Mouse (Mus musculus) hindbrain, embryonic 14.5 days (tissue): ENCODE results near the gene Lrrc47. TPM values are rescaled to one million over a fixed set of nuclear protein-coding genes. Genes with fewer than 3 reads are reported as not detected.

Experiments
- ATAC-seq: fragments of 200-750 bp; cut with Nextera tagmentation; 2 replicates; pipeline ENCODE4 v1.8.0; 2017; ENCODE audit warnings: moderate number of reproducible peaks, mild to moderate bottlenecking, moderate TSS enrichment, moderate library complexity; ENCODE audit not compliant: low FRiP score
- DNase-seq: peaks from one replicate; pipeline ENCODE4 v3.0.0-alpha.2; 2015; ENCODE audit warnings: low spot score
- H3K27ac ChIP-seq: fragments of 300-500 bp; sonication (generic); 2 replicates; pipeline ENCODE4 v1.5.1; 2014; ENCODE audit warnings: mild to moderate bottlenecking, moderate library complexity
- H3K27me3 ChIP-seq: fragments of 300-500 bp; sonication (generic); 2 replicates; pipeline ENCODE4 v1.6.1; 2014; ENCODE audit warnings: mild to moderate bottlenecking, low read length, mixed read lengths; ENCODE audit not compliant: control insufficient read depth, insufficient read depth
- H3K36me3 ChIP-seq: fragments of 300-500 bp; sonication (generic); replicated peaks from 2 replicates; pipeline ENCODE4 v1.6.1; 2014; ENCODE audit not compliant: control insufficient read depth, insufficient read depth
- H3K4me1 ChIP-seq: fragments of 300-500 bp; sonication (generic); replicated peaks from 2 replicates; pipeline ENCODE4 v1.6.1; 2014; ENCODE audit warnings: antibody characterized with exemption, low read length, mixed read lengths; ENCODE audit not compliant: control insufficient read depth, insufficient read depth
- H3K4me2 ChIP-seq: fragments of 300-500 bp; sonication (generic); replicated peaks from 2 replicates; pipeline ENCODE4 v1.6.1; 2014; ENCODE audit warnings: mild to moderate bottlenecking, moderate library complexity
- H3K4me3 ChIP-seq: fragments of 300-500 bp; sonication (generic); replicated peaks from 2 replicates; pipeline ENCODE4 v1.5.1; 2014; ENCODE audit warnings: mild to moderate bottlenecking, low read length
- H3K9ac ChIP-seq: fragments of 300-500 bp; sonication (generic); 2 replicates; pipeline ENCODE4 v1.6.1; 2014
- H3K9me3 ChIP-seq: fragments of 300-500 bp; sonication (generic); 2 replicates; pipeline ENCODE4 v1.6.1; 2016; ENCODE audit warnings: low read length; ENCODE audit not compliant: control insufficient read depth
- WGBS: fragments of 180-500 bp; shearing (Covaris S2); extraction: QIAGEN DNeasy Blood & Tissue Kit; methylation state at CpG from one replicate; pipeline ENCODE4 v1.1.7; 2014; 5-methylcytosine and 5-hydroxymethylcytosine counted together
- polyA plus RNA-seq: library from polyadenylated mRNA; unstranded; fragments of >200 nt; fragmentation: Nextera tagmentation; extraction: Ambion mirVana; gene quantifications from 2 replicates; pipeline ENCODE4 v1.2.1, GENCODE M21; 2014

Lrrc47 gene
- 9.9 and 12.3 TPM in 2 replicates for polyA plus RNA-seq

DNA sequence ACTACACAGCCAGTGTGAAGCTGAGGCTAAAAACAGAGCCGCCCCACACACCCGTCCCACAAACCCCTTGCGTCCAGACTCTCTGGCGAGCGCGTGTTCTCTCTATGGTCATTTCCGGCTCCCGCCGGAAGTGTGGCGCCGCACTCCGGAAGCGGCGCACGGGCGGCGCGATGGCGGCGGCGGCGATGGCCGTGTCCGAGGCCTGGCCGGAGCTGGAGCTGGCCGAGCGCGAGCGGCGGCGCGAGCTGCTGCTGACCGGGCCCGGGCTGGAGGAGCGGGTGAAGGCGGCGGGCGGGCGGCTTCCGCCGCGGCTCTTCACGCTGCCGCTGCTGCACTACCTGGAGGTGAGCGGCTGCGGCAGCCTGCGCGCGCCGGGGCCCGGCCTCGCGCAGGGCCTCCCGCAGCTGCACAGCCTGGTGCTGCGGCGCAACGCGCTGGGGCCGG, at the start of gene Lrrc47:
Gene Lrrc47 (plus strand): TSS at position 86 of the 444 bp plus-strand sequence.
- under 1% methylated on average over 59 of the region's 59 CpGs for WGBS

DNA sequence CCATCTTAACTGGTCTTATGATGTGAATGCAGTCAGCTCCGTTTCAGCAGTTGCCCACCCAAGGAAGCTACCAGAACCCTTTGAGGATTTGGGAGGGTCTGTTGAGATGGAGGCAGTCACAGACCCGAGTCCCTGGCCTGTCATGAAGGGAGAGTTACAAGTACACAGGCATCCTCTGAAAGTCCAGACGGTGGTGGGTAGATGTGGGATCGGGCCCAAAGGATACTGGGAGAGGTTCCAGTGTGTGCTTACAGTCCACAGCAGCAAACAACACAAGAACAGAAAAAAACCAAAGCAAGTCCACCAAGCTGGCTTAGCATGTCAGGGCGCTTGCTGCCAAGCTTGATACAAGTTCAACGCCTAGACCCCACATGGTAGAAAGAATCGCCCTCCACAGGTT, 48.9 kb upstream of the Lrrc47 start:
- H3K27ac ChIP-seq = no peak overlapping the region
- 90% methylated on average over 7 of the region's 7 CpGs for WGBS
- DNase-seq (no peak), ATAC-seq (no peak)
- no peaks in the 10 kb centered on the region for H3K9me3 ChIP-seq
- H3K4me1 ChIP-seq = peaks cover 12% of the 10 kb centered on the region
- H3K27me3 ChIP-seq = no peaks in the 10 kb centered on the region
- no peak overlapping the region for H3K9ac ChIP-seq
- peaks cover 77% of the 10 kb centered on the region for H3K36me3 ChIP-seq
- no peak overlapping the region for H3K4me3 ChIP-seq
- no peak overlapping the region for H3K4me2 ChIP-seq

More for the DNA sequence above, at the start of gene Lrrc47:
- Histone ChIP-seq H3K27me3 (no peaks in the 10 kb centered on the region), H3K4me1 (peaks cover 16% of the 10 kb centered on the region), H3K36me3 (peaks cover 31% of the 10 kb centered on the region), H3K4me2 (peak within 1 kb of the TSS; percentile 99), H3K9me3 (no peaks in the 10 kb centered on the region), H3K9ac (peak within 1 kb of the TSS; percentile 86), H3K4me3 (peak within 1 kb of the TSS; percentile 100), H3K27ac (peak within 1 kb of the TSS; percentile 15)
- DNase-seq (peak; percentile 87), ATAC-seq (peak; percentile 93)

DNA sequence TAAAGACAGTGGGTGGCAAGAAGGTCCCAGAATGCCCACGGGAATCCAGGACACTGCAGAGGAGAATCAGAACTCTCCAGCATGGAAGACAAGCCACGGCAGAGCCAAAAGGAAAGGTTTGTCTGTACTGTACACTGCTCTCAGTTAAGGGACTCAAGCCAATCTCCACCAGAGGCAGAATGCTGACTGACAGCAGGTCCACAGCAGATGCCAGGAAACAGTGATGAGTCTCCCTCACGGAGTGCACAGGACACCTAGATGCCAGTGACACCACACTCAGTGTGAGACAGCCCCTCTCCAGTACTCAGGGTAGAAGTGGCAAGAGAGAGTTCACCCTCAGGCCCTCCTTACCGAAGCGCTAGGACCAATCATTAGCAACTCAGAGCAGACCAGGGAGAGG, 44.9 kb upstream of the Lrrc47 start:
- Histone ChIP-seq H3K9me3 (no peaks in the 10 kb centered on the region), H3K9ac (no peak overlapping the region), H3K36me3 (peaks cover 89% of the 10 kb centered on the region), H3K4me1 (no peaks in the 10 kb centered on the region), H3K27ac (no peak overlapping the region), H3K4me2 (no peak overlapping the region), H3K4me3 (no peak overlapping the region), H3K27me3 (no peaks in the 10 kb centered on the region)
- ATAC-seq (no peak), DNase-seq (no peak)
- WGBS = 93% methylated on average over 5 of the region's 5 CpGs

DNA sequence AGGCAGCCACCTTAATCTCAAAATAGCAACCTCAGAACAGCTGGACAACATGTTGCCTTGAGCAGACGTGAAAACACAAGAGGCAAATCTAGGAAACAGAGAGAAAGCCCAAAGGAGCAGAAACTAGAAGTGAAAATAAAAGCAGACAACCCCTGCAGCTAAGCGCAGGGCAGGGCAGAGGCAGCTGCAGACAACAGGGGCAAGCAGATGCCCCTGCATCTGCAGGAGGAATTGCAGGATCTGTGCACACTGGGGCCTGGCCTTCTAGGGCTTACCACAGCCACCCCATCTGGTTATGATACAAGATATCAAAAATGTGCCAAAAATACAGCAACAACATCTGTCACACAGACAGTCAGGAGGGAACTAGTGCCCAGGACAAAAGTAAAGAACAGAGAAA, 44.0 kb upstream of the Lrrc47 start:
- Histone ChIP-seq H3K4me2 (no peak overlapping the region), H3K4me1 (no peaks in the 10 kb centered on the region), H3K36me3 (peaks cover 83% of the 10 kb centered on the region), H3K9me3 (no peaks in the 10 kb centered on the region), H3K27me3 (no peaks in the 10 kb centered on the region), H3K27ac (no peak overlapping the region), H3K4me3 (no peak overlapping the region), H3K9ac (no peak overlapping the region)
- ATAC-seq (no peak), DNase-seq (no peak)
- WGBS = 87% methylated on average over 2 of the region's 2 CpGs

DNA sequence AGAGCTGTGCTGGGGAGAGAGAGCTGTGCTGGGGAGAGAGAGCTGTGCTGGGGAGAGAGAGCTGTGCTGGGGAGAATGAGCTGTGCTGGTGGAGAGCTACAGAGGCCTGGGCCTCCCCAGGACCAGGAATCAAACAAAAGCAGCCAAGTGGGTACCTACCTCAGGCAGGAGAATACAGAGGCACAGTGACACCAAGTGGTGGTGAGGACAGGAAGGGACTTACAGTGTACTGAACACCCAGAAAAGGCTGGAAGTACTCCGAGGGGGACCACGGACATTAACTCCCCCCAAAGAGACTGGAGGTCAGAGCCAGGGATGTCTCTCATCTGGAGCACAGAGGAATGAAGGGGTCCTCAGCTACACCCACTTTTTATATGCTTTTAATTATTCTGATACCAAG, 43.5 kb upstream of the Lrrc47 start:
- no peak overlapping the region for H3K4me3 ChIP-seq
- no peaks in the 10 kb centered on the region for H3K4me1 ChIP-seq
- no peak overlapping the region for H3K27ac ChIP-seq
- peaks cover 78% of the 10 kb centered on the region for H3K36me3 ChIP-seq
- no peak overlapping the region for H3K9ac ChIP-seq
- DNase-seq = no peak
- no peak for ATAC-seq
- H3K27me3 ChIP-seq = no peaks in the 10 kb centered on the region
- H3K4me2 ChIP-seq = no peak overlapping the region
- H3K9me3 ChIP-seq = no peaks in the 10 kb centered on the region
- WGBS = 88% methylated on average over 2 of the region's 2 CpGs

DNA sequence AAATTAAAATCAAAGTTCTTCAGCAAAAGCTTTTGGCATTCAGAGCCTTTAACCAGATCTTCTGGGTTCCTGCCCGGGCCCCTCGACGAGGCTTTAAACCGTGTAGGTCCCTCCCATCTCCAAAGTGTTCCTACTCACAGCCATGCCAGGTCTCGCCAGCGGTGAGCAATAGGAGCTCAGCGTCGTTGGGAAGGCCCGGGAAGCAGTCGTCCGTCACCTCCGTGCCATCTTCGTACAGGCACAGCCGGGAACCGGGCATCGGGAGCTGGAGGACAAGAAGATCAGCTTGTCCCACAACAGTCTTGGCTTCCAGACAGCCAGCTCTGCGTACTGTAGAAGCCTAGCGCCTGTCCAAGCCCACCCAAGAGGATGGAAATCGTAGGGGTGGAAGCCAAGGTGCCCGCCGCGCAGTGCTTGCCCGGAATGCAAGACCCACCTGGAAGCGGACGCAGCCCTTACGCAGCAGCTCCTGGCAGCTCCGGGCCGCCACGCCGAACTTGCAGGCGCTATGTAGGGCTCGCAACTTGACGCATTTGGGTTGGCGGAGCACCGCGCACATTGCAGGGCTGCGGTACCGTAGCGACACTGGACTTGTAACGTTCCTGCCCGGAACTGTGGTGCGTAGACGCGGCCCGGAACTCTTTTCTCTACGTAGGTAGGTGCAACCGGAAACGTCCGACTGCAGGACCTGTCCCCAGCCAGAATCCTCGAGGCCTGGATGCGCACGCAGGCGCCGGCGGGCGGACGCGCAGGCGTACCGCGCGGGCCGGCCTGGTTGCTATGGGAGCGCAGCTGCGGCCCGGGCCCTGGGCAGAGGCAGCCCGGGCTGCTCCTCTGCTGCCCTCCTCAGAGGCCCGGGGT, 36.9 kb upstream of the Lrrc47 start, which contains the start of the genes Dffb and Cep104:
Gene Dffb (minus strand): TSS at position 696 of the 861 bp plus-strand sequence.
Gene Cep104 (plus strand): TSS at position 764 of the 861 bp plus-strand sequence.
- 2% methylated on average over 68 of the region's 68 CpGs for WGBS
- peak within 1 kb of the TSS; percentile 89 for H3K4me3 ChIP-seq
- peaks cover 15% of the 10 kb centered on the region for H3K4me1 ChIP-seq
- H3K27me3 ChIP-seq = no peaks in the 10 kb centered on the region
- H3K9me3 ChIP-seq = no peaks in the 10 kb centered on the region
- ATAC-seq (peak; percentile 98), DNase-seq (peak; percentile 95)
- peak within 1 kb of the TSS; percentile 87 for H3K9ac ChIP-seq
- peaks cover 32% of the 10 kb centered on the region for H3K36me3 ChIP-seq
- peak within 1 kb of the TSS; percentile 92 for H3K4me2 ChIP-seq
- peak within 1 kb of the TSS; percentile 65 for H3K27ac ChIP-seq

DNA sequence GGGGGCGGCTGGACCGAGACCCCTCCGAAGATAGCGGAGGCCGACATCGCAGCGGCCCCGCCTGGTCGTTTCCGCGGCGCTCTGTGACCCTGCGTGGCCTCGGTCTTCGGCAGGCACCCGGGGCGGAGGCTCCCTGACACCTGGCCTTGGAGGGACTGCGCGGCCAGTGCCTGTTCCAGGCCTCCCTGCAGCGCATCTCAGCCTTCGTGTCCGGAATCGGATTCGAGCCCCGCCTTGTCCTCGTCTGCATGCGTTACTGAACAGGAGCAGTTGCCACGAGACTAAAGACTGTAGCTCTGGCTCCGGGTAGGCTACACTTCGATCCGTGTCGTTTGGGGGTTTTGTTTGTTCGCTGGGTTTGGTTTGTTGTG, 36.3 kb upstream of the Lrrc47 start:
- Histone ChIP-seq H3K36me3 (peaks cover 32% of the 10 kb centered on the region), H3K27ac (peak overlapping the region; percentile 65; the same call in 1 of the 2 replicates), H3K9ac (peak overlapping the region; percentile 87), H3K4me1 (peaks cover 15% of the 10 kb centered on the region), H3K9me3 (no peaks in the 10 kb centered on the region), H3K4me2 (peak overlapping the region; percentile 92), H3K27me3 (no peaks in the 10 kb centered on the region), H3K4me3 (peak overlapping the region; percentile 89)
- peak; percentile 67 for ATAC-seq
- under 1% methylated on average over 29 of the region's 33 CpGs for WGBS
- peak; percentile 47 for DNase-seq

DNA sequence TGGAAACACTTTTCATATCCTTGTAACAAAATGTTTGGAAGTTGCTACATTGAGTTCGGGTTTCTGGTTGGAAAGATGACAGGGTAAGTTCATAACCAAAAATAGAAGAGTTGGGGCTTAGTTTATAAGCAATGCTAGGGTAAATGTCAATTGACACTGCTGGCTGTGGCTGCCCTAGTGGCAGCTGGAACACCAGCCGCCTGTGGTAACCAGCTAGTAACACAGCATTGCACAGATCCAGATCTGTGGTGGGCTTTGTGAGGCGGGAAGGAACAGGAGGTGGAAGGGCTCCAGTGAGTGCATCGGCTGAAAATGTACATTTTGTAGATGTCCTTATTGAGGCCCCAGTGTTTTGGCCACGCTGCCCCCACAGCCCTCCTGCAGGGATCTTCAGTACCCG, 35.8 kb upstream of the Lrrc47 start:
- peaks cover 31% of the 10 kb centered on the region for H3K36me3 ChIP-seq
- H3K4me1 ChIP-seq = peaks cover 15% of the 10 kb centered on the region
- H3K9me3 ChIP-seq = no peaks in the 10 kb centered on the region
- H3K4me2 ChIP-seq = peak overlapping the region; percentile 92
- H3K4me3 ChIP-seq = peak overlapping the region; percentile 89
- DNase-seq (no peak), ATAC-seq (no peak)
- no peak overlapping the region for H3K27ac ChIP-seq
- peak overlapping the region; percentile 87 for H3K9ac ChIP-seq
- 37% methylated on average over 6 of the region's 6 CpGs for WGBS
- no peaks in the 10 kb centered on the region for H3K27me3 ChIP-seq

DNA sequence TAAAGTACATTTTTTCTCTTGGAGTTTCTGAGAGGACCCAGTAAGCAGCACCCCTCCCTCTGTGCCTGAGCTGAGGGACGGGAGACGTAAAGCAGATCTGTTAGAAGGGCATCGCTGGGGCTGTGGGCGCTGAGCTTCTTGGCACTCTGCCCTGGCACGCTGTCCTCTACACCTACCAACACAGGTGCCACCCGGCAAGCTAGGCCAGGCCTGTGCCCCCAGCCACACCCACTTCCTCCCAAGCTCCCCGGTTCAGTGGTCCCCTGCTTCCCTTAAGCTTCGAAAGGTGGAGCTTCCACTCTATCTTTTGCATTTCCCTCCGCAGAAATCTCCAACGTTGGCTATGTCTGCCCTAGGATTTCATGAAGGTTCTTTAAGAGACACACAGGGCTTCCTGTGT, 32.3 kb upstream of the Lrrc47 start:
- no peaks in the 10 kb centered on the region for H3K9me3 ChIP-seq
- 94% methylated on average over 10 of the region's 10 CpGs for WGBS
- ATAC-seq = no peak

More for the DNA sequence above, 32.3 kb upstream of the Lrrc47 start:
- Histone ChIP-seq H3K4me3 (no peak overlapping the region), H3K4me1 (peaks cover 15% of the 10 kb centered on the region), H3K9ac (no peak overlapping the region), H3K36me3 (peaks cover 51% of the 10 kb centered on the region), H3K27me3 (no peaks in the 10 kb centered on the region), H3K4me2 (no peak overlapping the region), H3K27ac (no peak overlapping the region)
- DNase-seq = no peak
